Mouse (Mus musculus) embryonic fibroblast, embryonic 13.5 days (primary cell): ENCODE measurements around the gene Rps23.

Experiments
- CTCF ChIP-seq: IDR thresholded peaks from 2 replicates; pipeline ENCODE4 v1.5.1; 2011; ENCODE audit warnings: mild to moderate bottlenecking, control low read depth, low read length, moderate library complexity, borderline replicate concordance; ENCODE audit not compliant: insufficient read depth
- POLR2A ChIP-seq: IDR thresholded peaks from 2 replicates; pipeline ENCODE4 v1.6.1; 2011; ENCODE audit warnings: low read depth, mild to moderate bottlenecking, control low read depth, low read length, moderate library complexity

GRCm38 (mm10) chr13:90935852-90936251 lies 13.1 kb downstream of the Rps23 start:
- TF ChIP-seq CTCF (no peak), POLR2A (no peak)
